Comparison of ENCODE assay signal across 11 mouse cellular contexts in the genomic region with DNA sequence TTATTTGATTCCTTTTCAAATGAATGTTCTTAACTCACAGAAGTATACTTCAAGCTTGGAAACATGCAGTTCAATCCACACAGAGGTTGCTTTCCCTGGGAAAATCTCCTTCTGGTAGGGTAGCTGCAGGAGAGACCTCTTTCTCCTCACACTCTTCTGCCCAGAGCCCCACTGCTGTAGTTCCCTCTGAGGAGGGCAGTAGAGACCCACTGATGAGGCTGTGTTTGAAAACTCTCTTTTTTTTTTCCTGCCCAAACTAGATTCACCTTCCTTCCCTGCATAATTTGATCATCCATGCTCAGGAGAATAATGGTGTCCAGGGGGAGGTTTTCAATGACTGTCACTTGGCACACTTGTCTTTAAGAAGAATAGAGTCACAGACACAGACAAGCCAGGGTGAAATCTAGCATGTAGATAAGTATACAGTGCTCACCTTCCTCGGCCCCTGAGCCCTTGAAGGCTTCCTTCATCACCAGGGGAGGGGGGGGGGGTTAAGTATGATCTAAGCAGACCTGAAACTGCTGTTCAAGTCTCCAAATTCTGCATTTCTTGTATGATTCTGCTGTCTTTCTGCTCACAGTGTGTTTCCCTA.
DNase-seq lines count a peak whose midpoint lies in the region; ATAC-seq and TF ChIP-seq lines count a peak whose summit lies in the region.
"Had no signal": no experiment of that assay in that cellular context is flagged by ENCODE, and none has a peak within 500 bp of the region (broad histone marks: within the 10 kb centered on the region; RNA-seq: fewer than 3 reads in every experiment).

No protein-coding gene starts in this region.

- H3K9ac ChIP-seq in forebrain, embryonic 16.5 days (replicated peaks; ENCODE audit: low read depth, low read length) = no peak overlapping the region
- no peak overlapping the region for H3K9ac ChIP-seq in midbrain, postnatal 0 days (replicated peaks; ENCODE audit: low read length, poor library complexity, severe bottlenecking)
- no peak overlapping the region for H3K9ac ChIP-seq in intestine, embryonic 15.5 days
- H3K9ac ChIP-seq: embryonic facial prominence, embryonic 15.5 days had no signal

- peaks cover 3% of the 10 kb centered on the region; the same call in 1 of the 2 replicates for H3K4me1 ChIP-seq in forebrain, embryonic 16.5 days (replicated peaks; ENCODE audit: control insufficient read depth, insufficient read depth, low read length)
- no peaks in the 10 kb centered on the region for H3K4me1 ChIP-seq in midbrain, postnatal 0 days (ENCODE audit: insufficient read depth, low read length)
- no peaks in the 10 kb centered on the region for H3K4me1 ChIP-seq in intestine, embryonic 15.5 days (replicated peaks)
- H3K4me1 ChIP-seq: embryonic facial prominence, embryonic 15.5 days; megakaryocyte, embryonic 14.5 days had no signal

- H3K9me3 ChIP-seq in forebrain, embryonic 16.5 days (ENCODE audit: control insufficient read depth, low read length) = no peaks in the 10 kb centered on the region
- H3K9me3 ChIP-seq in midbrain, postnatal 0 days (ENCODE audit: low read length) = no peaks in the 10 kb centered on the region
- H3K9me3 ChIP-seq in intestine, embryonic 15.5 days = no peaks in the 10 kb centered on the region
- H3K9me3 ChIP-seq: embryonic facial prominence, embryonic 15.5 days had no signal

- H3K27ac ChIP-seq in forebrain, embryonic 16.5 days (ENCODE audit: low read length) = no peak overlapping the region
- H3K27ac ChIP-seq in midbrain, postnatal 0 days (ENCODE audit: low read depth, low read length) = no peak overlapping the region
- no peak overlapping the region for H3K27ac ChIP-seq in intestine, embryonic 15.5 days
- H3K27ac ChIP-seq: embryonic facial prominence, embryonic 15.5 days had no signal

- no peaks in the 10 kb centered on the region for H3K27me3 ChIP-seq in forebrain, embryonic 16.5 days (replicated peaks; ENCODE audit: control insufficient read depth, insufficient read depth, low read length)
- no peaks in the 10 kb centered on the region for H3K27me3 ChIP-seq in midbrain, postnatal 0 days (ENCODE audit: insufficient read depth, low read length)
- H3K27me3 ChIP-seq in intestine, embryonic 15.5 days (replicated peaks) = no peaks in the 10 kb centered on the region
- H3K27me3 ChIP-seq: embryonic facial prominence, embryonic 15.5 days; megakaryocyte, embryonic 14.5 days had no signal

- WGBS in forebrain, embryonic 16.5 days = 27% methylated on average over 1 of the region's 1 CpGs
- WGBS in midbrain, postnatal 0 days = 7% methylated on average over 1 of the region's 1 CpGs
- WGBS in intestine, embryonic 15.5 days = 59% methylated on average over 1 of the region's 1 CpGs

- intact Hi-C loops in heart, postnatal 36 days (cut with DNase I) = no loop called here
- intact Hi-C loops in heart, postnatal 25 days (cut with DNase I) = no loop called here

- no peaks in the 10 kb centered on the region for H3K36me3 ChIP-seq in forebrain, embryonic 16.5 days (ENCODE audit: control insufficient read depth, insufficient read depth)
- no peaks in the 10 kb centered on the region for H3K36me3 ChIP-seq in midbrain, postnatal 0 days (ENCODE audit: insufficient read depth, low read length)
- H3K36me3 ChIP-seq in intestine, embryonic 15.5 days = no peaks in the 10 kb centered on the region
- H3K36me3 ChIP-seq: embryonic facial prominence, embryonic 15.5 days had no signal

- no peak overlapping the region for H3K4me3 ChIP-seq in forebrain, embryonic 16.5 days (replicated peaks; ENCODE audit: low read length)
- H3K4me3 ChIP-seq in midbrain, postnatal 0 days (ENCODE audit: low read depth, low read length) = no peak overlapping the region
- no peak overlapping the region for H3K4me3 ChIP-seq in intestine, embryonic 15.5 days (replicated peaks)
- H3K4me3 ChIP-seq: embryonic facial prominence, embryonic 15.5 days; megakaryocyte, embryonic 14.5 days had no signal

- peak; percentile 5 to 7 for DNase-seq in heart, postnatal 36 days
- no peak for DNase-seq in heart, postnatal 25 days (ENCODE audit: low spot score)
- peak; percentile 13 for DNase-seq in ovary, postnatal 14 days (ENCODE audit: low spot score)
- DNase-seq in ovary, adult 18-20 months (ENCODE audit: low spot score) = no peak
- peak; percentile 74 for DNase-seq in midbrain, postnatal 0 days (ENCODE audit: low spot score)
- no peak for DNase-seq in urinary bladder, adult 18-20 months (ENCODE audit: low spot score in 2 of 2)
- DNase-seq: kidney, adult 9 months had no signal

- H3K4me2 ChIP-seq in forebrain, embryonic 16.5 days (ENCODE audit: low read length) = no peak overlapping the region
- no peak overlapping the region for H3K4me2 ChIP-seq in midbrain, postnatal 0 days (ENCODE audit: low read depth, low read length, poor library complexity, severe bottlenecking)
- no peak overlapping the region for H3K4me2 ChIP-seq in intestine, embryonic 15.5 days (replicated peaks)
- H3K4me2 ChIP-seq: embryonic facial prominence, embryonic 15.5 days had no signal

- ATAC-seq in forebrain, embryonic 16.5 days = peak; percentile 49
- ATAC-seq in midbrain, postnatal 0 days (ENCODE audit: low FRiP score) = 0 out of 2 replicates have a peak, but pooled peaks have one; percentile 52
- ATAC-seq in intestine, embryonic 15.5 days = no peak

- peak; percentile 77 for TF ChIP-seq CTCF in midbrain, postnatal 0 days (IDR thresholded peaks at IDR 0.05)

Comparison
In these comparisons a context has a peak if more than half of its experiments do, and no peak if none do; other contexts are left out.
1. DNase-seq: peak in heart, postnatal 36 days (2 of 2), ovary, postnatal 14 days (single experiment) and midbrain, postnatal 0 days (single experiment); none in heart, postnatal 25 days (single experiment), ovary, adult 18-20 months (single experiment) and urinary bladder, adult 18-20 months (0 of 2).